Mouse (Mus musculus): ENCODE results near the gene H2-T24. TPM values are rescaled to one million over a fixed set of nuclear protein-coding genes. Genes with fewer than 3 reads are reported as not detected.

H2-T24 gene
- polyA plus RNA-seq, 2 experiments: 4.0 to 4.3 TPM

GRCm38 (mm10) chr17:35996949-35997348 lies 23.4 kb downstream of the H2-T24 start:
- Histone ChIP-seq H3K4me2 (ENCODE audit: low read depth) (peak overlapping the region; percentile 68), H3K27ac (peak overlapping the region; percentile 33; the same call in 1 of the 2 replicates), H3K27me3 (ENCODE audit: control insufficient read depth, insufficient read depth, low read length) (no peaks in the 10 kb centered on the region), H3K4me1 (replicated peaks; ENCODE audit: control insufficient read depth in 2 of 2, insufficient read depth in 2 of 2, low read length in 1 of 2) (peaks cover 32 to 45% of the 10 kb centered on the region in 2 experiments), H3K9me3 (ENCODE audit: control insufficient read depth, low read length) (no peaks in the 10 kb centered on the region; the same call in 1 of the 2 replicates), H3K4me3 (ENCODE audit: insufficient read depth in 1 of 2, low read depth in 2 of 2, low read length in 2 of 2) (peak overlapping the region in 1 of 2 experiments; percentile 0; a peak in 1 of 4 replicates), H3K36me3 (replicated peaks; ENCODE audit: control insufficient read depth, insufficient read depth, low read depth) (no peaks in the 10 kb centered on the region), H3K9ac (replicated peaks) (no peak overlapping the region)
- DNase-seq (ENCODE audit: low read depth in 3 of 3, low spot score in 3 of 3): peak; percentile 95 to 96 (median 96)
- peak; percentile 38 for ATAC-seq (ENCODE audit: insufficient read depth)
- TF ChIP-seq EP300 (IDR thresholded peaks at IDR 0.05; ENCODE audit: low read depth): no peak; the same call in 1 of the 2 replicates
- peak; percentile 100 for TF ChIP-seq CTCF (IDR thresholded peaks at IDR 0.05; ENCODE audit: low read depth)
- 2% methylated on average over 11 of the region's 11 CpGs for WGBS (ENCODE audit: insufficient replicate concordance)

GRCm38 (mm10) chr17:35994879-35995240 lies 25.5 kb downstream of the H2-T24 start:
- DNase-seq (ENCODE audit: low read depth in 3 of 3, low spot score in 3 of 3) (no peak), ATAC-seq (ENCODE audit: insufficient read depth) (no peak)
- Histone ChIP-seq H3K9me3 (ENCODE audit: control insufficient read depth, low read length) (no peaks in the 10 kb centered on the region), H3K4me2 (ENCODE audit: low read depth) (peak overlapping the region; percentile 80), H3K9ac (replicated peaks) (peak overlapping the region; percentile 78), H3K4me1 (replicated peaks; ENCODE audit: control insufficient read depth in 2 of 2, insufficient read depth in 2 of 2, low read length in 1 of 2) (peaks cover 18 to 27% of the 10 kb centered on the region in 2 experiments), H3K36me3 (replicated peaks; ENCODE audit: control insufficient read depth, insufficient read depth, low read depth) (no peaks in the 10 kb centered on the region), H3K4me3 (ENCODE audit: insufficient read depth in 1 of 2, low read depth in 2 of 2, low read length in 2 of 2) (peak overlapping the region; percentile 75 to 82), H3K27ac (peak overlapping the region; percentile 69), H3K27me3 (ENCODE audit: control insufficient read depth, insufficient read depth, low read length) (no peaks in the 10 kb centered on the region)
- TF ChIP-seq CTCF (IDR thresholded peaks at IDR 0.05; ENCODE audit: low read depth): no peak
- no peak for TF ChIP-seq EP300 (IDR thresholded peaks at IDR 0.05; ENCODE audit: low read depth)
- 3% methylated on average over 14 of the region's 14 CpGs for WGBS (ENCODE audit: insufficient replicate concordance)

GRCm38 (mm10) chr17:35994175-35994878 lies 26.0 kb downstream of the H2-T24 start:
- Histone ChIP-seq H3K4me2 (ENCODE audit: low read depth) (peak overlapping the region; percentile 80), H3K36me3 (replicated peaks; ENCODE audit: control insufficient read depth, insufficient read depth, low read depth) (no peaks in the 10 kb centered on the region), H3K27ac (peak overlapping the region; percentile 69), H3K9me3 (ENCODE audit: control insufficient read depth, low read length) (no peaks in the 10 kb centered on the region), H3K27me3 (ENCODE audit: control insufficient read depth, insufficient read depth, low read length) (no peaks in the 10 kb centered on the region), H3K9ac (replicated peaks) (peak overlapping the region; percentile 78), H3K4me3 (ENCODE audit: insufficient read depth in 1 of 2, low read depth in 2 of 2, low read length in 2 of 2) (peak overlapping the region; percentile 75 to 82), H3K4me1 (replicated peaks; ENCODE audit: control insufficient read depth in 2 of 2, insufficient read depth in 2 of 2, low read length in 1 of 2) (peaks cover 16 to 25% of the 10 kb centered on the region in 2 experiments)
- WGBS (ENCODE audit: insufficient replicate concordance): 2% methylated on average over 31 of the region's 31 CpGs
- TF ChIP-seq EP300 (IDR thresholded peaks at IDR 0.05; ENCODE audit: low read depth) (no peak), CTCF (IDR thresholded peaks at IDR 0.05; ENCODE audit: low read depth) (no peak)
- ATAC-seq (ENCODE audit: insufficient read depth) (peak; percentile 68), DNase-seq (ENCODE audit: low read depth in 3 of 3, low spot score in 3 of 3) (peak; percentile 80 to 84 (median 83))

- TF ChIP-seq EP300 (IDR thresholded peaks at IDR 0.05; ENCODE audit: low read depth) (no peak), CTCF (IDR thresholded peaks at IDR 0.05; ENCODE audit: low read depth) (peak; percentile 100)
- no peaks in the 10 kb centered on the region for H3K9me3 ChIP-seq (ENCODE audit: control insufficient read depth, low read length)
- 3% methylated on average over 17 of the region's 17 CpGs for WGBS (ENCODE audit: insufficient replicate concordance)
- no peaks in the 10 kb centered on the region for H3K36me3 ChIP-seq (replicated peaks; ENCODE audit: control insufficient read depth, insufficient read depth, low read depth)
- ATAC-seq (ENCODE audit: insufficient read depth) (peak; percentile 59), DNase-seq (ENCODE audit: low read depth in 3 of 3, low spot score in 3 of 3) (peak; percentile 60 to 73 (median 62))
- no peak overlapping the region for H3K9ac ChIP-seq (replicated peaks)
- peak overlapping the region; percentile 80 for H3K4me2 ChIP-seq (ENCODE audit: low read depth)
- no peaks in the 10 kb centered on the region for H3K27me3 ChIP-seq (ENCODE audit: control insufficient read depth, insufficient read depth, low read length)
- peak overlapping the region; percentile 11 to 75; a peak in 3 of 4 replicates for H3K4me3 ChIP-seq (ENCODE audit: insufficient read depth in 1 of 2, low read depth in 2 of 2, low read length in 2 of 2)
- peaks cover 14 to 20% of the 10 kb centered on the region in 2 experiments for H3K4me1 ChIP-seq (replicated peaks; ENCODE audit: control insufficient read depth in 2 of 2, insufficient read depth in 2 of 2, low read length in 1 of 2)
- H3K27ac ChIP-seq: no peak overlapping the region; the same call in 1 of the 2 replicates
These were observed 26.7 kb downstream of the H2-T24 start for GRCm38 (mm10) chr17:35993675-35994074.

GRCm38 (mm10) chr17:35991781-35992180 lies 28.6 kb downstream of the H2-T24 start:
- Histone ChIP-seq H3K4me1 (replicated peaks; ENCODE audit: control insufficient read depth in 2 of 2, insufficient read depth in 2 of 2, low read length in 1 of 2) (peaks cover 0 to 4% of the 10 kb centered on the region in 2 experiments; a peak in 2 of 4 replicates), H3K36me3 (replicated peaks; ENCODE audit: control insufficient read depth, insufficient read depth, low read depth) (no peaks in the 10 kb centered on the region), H3K4me2 (ENCODE audit: low read depth) (no peak overlapping the region), H3K4me3 (ENCODE audit: insufficient read depth in 1 of 2, low read depth in 2 of 2, low read length in 2 of 2) (no peak overlapping the region), H3K27me3 (ENCODE audit: control insufficient read depth, insufficient read depth, low read length) (no peaks in the 10 kb centered on the region), H3K9ac (replicated peaks) (no peak overlapping the region), H3K27ac (no peak overlapping the region), H3K9me3 (ENCODE audit: control insufficient read depth, low read length) (no peaks in the 10 kb centered on the region)
- WGBS (ENCODE audit: insufficient replicate concordance): 44% methylated on average over 10 of the region's 10 CpGs
- ATAC-seq (ENCODE audit: insufficient read depth) (no peak), DNase-seq (ENCODE audit: low read depth in 3 of 3, low spot score in 3 of 3) (no peak)
- TF ChIP-seq CTCF (IDR thresholded peaks at IDR 0.05; ENCODE audit: low read depth) (no peak), EP300 (IDR thresholded peaks at IDR 0.05; ENCODE audit: low read depth) (no peak)
